Mouse (Mus musculus) natural killer cell, adult 2 months (primary cell): ENCODE measurements around the gene Gm7879.
"Not testable (repeated sequence)": the region's sequence is repeated elsewhere in the genome, so short reads cannot be mapped to it uniquely, and the experiment has no call there.

Experiments used
- DNase-seq, 2 experiments: peaks; one replicate each; pipeline ENCODE4 v3.0.0; 2022; ENCODE audit warnings: low spot score in 2 of 2

Gm7879 gene

DNA sequence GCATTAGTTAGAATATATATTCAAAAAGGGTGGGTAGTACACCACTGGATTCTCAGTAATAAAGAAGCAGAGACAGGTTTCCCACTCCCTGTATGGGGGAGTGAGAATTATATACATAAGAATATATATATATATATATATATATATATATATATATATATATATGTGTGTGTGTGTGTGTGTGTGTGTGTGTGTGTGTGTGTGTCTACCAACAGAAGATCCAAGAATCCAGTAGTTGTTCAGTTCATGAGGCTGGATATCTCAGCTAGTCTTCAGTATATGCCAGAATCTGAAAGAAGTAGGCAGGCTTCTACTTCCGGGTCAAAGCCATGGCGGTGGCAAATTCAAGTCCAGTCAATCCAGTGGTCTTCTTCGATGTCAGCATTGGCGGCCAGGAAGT lies at the start of gene Gm7879:
Gene Gm7879 (plus strand): TSS at position 301 of the 400 bp plus-strand sequence.
- DNase-seq, result not testable (repeated sequence)

- DNase-seq, result no peak
These were observed 49.3 kb upstream of the Gm7879 start for GRCm38 (mm10) chr5:43863642-43864041.

- DNase-seq, result no peak
These were observed 47.6 kb upstream of the Gm7879 start for GRCm38 (mm10) chr5:43865316-43865715.

DNA sequence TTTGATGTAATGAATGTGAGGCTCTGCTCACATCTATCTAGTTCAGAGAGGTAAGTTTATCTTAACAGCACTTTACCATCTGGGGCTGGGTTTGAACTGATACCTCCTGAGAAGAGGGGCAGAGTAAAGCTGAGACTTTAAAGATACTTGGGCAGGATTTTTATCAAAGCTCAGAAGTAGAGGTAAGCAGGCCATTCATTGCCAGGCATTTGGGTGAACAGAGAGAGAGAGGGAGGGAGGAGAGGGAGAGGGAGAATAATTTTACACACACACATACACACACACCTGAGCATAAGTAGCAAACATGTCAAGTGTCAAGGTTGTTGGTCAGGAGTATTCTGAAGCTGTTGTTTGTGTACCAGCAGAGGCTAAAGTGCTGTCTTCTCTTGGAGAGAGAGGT lies 44.7 kb upstream of the Gm7879 start, which contains the start of gene Cd38:
Gene Cd38 (plus strand): TSS at position 301 of the 400 bp plus-strand sequence.
- DNase-seq, result no peak

DNA sequence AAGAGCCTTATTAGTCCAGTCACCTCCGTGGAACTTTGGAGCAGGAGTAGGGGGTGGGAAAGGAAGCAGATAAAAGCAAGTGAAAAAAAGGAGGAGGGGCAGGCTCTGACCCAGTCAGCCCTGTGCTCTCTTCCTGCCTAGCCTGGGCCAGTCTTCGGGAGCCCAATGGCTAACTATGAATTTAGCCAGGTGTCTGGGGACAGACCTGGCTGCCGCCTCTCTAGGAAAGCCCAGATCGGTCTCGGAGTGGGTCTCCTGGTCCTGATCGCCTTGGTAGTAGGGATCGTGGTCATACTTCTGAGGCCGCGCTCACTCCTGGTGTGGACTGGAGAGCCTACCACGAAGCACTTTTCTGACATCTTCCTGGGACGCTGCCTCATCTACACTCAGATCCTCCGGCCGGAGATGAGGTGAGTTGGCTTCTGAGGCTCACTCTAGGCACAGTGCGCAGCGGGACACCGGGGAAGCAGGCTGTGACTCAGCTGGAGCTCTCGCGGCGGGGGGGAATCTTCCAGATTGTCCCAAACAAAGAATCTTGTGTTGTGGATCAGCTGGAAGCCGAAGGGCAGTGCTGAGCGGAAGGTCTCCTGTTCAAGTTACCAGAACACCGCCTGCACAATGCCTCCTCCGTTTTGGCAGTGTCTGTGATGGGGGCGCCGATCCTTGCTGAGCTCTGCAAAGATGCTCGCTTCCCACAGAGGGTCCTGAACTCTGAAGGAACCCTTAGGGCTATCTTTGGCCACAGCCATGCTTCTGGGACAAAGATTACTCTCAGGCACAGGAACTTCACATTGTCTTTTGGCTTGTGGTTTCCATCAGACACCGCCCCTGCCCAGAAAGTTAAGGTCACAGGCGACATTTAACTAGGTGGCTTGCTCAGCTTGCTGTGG lies 44.0 kb upstream of the Gm7879 start:
- DNase-seq, result peak; percentile 19 to 32

- peak; percentile 23 to 50 for DNase-seq
These were observed 41.1 kb upstream of the Gm7879 start for GRCm38 (mm10) chr5:43871845-43872244.

GRCm38 (mm10) chr5:43872652-43873051 lies 40.3 kb upstream of the Gm7879 start:
- DNase-seq, result no peak

- peak in 1 of 2 experiments; percentile 42 for DNase-seq
These were observed 30.9 kb upstream of the Gm7879 start for GRCm38 (mm10) chr5:43882034-43882433.

- peak in 1 of 2 experiments; percentile 64 for DNase-seq
These were observed 27.7 kb upstream of the Gm7879 start for GRCm38 (mm10) chr5:43885060-43885820.

GRCm38 (mm10) chr5:43892386-43892785 lies 20.6 kb upstream of the Gm7879 start:
- peak; percentile 22 to 56 for DNase-seq

DNA sequence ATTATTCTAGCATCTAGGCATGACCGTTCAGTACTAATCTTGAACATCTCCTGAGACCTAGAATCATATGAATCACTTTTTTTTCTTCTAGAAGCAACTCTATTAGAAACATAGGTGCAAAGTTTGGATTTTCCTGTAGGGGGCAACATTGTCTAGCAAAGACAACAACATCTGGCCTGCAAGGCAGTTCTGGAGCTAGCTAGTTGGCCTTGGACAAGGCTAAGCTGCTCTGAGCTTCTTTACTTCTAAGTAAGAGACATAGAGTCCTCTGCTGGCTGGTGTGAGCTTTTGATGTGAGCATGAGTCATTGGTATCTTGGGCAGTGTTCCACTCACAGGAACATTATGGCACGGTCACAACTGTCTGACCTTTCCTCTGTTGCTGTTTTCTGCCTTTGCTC lies 18.8 kb upstream of the Gm7879 start:
- peak; percentile 26 to 63 for DNase-seq

DNA sequence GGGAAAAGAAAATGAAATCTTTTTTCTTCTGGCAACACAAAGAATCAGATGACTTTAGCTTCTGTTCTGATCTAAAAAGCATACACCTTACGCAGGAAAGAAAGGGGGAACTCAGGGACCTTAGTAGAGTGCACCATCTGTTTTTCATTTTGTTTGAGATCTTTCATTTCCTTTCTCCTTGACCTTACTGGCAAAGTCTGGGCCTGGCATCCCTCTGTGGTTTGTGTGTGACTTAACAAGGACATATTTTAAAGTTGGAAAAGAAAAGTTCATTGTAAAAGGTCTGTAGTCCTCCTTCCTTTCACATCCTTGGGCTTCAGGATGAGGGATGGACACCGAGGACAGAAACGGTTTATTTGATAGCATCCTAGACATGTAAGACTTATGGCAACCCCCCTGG lies 17.0 kb upstream of the Gm7879 start:
- no peak for DNase-seq

- DNase-seq, result no peak
These were observed 8.3 kb upstream of the Gm7879 start for GRCm38 (mm10) chr5:43904685-43905084.

DNA sequence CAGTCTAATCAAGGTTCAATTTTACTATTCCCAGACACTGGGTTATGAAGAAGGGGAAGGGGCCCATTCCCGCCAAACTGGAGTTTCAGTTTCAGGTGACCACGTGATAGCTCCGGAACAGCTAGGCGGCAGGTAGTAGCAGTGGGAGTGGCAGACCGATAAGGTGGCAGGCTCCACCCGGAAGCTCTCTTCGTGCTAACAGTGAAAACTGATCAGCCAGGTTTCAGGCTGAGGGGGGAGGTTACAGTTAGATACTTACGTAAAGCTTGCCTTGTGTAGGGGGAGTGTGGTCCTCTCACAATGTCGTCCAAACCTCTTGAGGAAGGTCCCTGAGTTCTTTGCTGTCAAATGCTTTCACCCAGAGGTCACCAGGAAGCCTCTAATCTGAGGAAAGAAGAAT lies 3.7 kb upstream of the Gm7879 start:
- DNase-seq, result no peak

DNA sequence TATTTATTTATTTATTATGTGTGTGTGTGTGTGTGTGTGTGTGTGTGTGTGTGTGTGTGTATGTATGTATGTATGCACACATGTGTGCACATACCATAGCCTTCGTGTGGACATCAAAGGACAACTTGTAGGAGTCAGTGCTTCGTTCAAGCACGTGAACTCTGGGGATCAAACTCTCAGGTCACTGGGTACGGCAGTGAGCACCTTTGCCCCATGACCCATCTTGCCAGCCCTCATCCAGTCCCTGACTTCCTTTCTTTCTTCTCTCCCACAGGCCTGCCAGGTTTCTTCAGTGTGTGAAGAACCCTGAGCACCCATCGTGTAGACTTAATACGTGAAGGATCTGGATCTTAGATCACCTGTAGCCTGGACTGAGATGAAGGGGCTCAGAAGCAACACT lies 2.9 kb upstream of the Gm7879 start:
- no peak for DNase-seq

- DNase-seq, result no peak
These were observed 2.4 kb downstream of the Gm7879 start for GRCm38 (mm10) chr5:43915261-43915886.

- no peak for DNase-seq
These were observed 8.9 kb downstream of the Gm7879 start for GRCm38 (mm10) chr5:43921877-43922276.

GRCm38 (mm10) chr5:43923933-43924332 lies 11.0 kb downstream of the Gm7879 start:
- peak; percentile 35 to 67 for DNase-seq

GRCm38 (mm10) chr5:43927729-43928128 lies 14.8 kb downstream of the Gm7879 start:
- no peak for DNase-seq

DNA sequence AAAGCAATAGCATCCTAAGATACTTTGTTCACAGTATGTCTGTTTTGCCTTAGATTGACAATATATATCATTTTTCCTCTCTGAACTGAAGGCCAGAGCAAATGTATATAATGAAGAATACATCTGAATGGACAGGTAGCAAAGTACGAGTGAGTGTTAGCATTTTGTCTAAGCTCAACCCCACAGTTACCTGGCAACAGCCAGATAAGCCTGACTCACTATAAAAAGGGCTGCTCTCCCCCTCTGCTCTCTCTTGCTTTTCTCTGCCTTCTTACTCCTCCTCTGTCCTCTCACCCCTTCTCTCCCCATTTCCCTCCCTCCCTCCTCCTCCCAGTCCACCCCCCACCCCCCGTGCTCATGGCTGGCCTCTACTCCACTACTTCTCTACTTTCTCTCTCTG lies 20.3 kb downstream of the Gm7879 start:
- DNase-seq, result no peak

DNA sequence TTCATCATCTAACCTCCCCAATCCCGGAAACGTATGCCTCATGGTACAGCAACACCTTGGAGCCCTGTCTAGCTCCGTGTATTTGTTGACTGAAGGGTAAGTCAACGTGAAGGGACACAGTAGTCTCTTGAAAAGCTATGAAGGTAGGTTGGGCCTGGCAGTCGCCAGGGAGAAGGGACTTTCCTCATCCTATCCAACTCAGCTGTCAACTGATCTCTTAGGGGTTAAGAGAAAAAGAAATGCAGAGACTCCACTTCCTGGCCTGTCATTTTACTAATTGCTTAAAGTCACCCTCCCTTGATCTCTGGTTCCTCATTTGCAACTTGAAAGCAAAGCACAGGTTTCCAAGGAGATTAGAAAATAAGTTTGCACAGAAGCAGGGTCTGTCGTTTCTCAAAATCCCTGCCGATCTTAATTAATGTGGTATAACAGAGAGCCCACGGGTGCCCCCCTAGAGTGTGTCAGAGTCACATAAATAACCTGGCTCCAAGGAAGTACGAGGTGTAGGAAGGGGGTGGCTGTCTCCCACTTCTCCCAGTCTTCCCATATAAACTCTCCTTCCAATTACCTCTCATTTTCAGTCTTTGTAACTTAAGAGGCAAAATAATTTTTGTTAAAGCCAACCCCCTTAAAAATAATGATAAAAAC lies 34.5 kb downstream of the Gm7879 start:
- DNase-seq, result peak in 1 of 2 experiments; percentile 46
